Mouse (Mus musculus) G1E (cell line): ENCODE measurements around the gene Fads2. TPM values are rescaled to one million over a fixed set of nuclear protein-coding genes. Genes with fewer than 3 reads are reported as not detected.

ENCODE experiments used
- ATAC-seq: 2 replicates; pipeline ENCODE4 v1.8.0; 2016; ENCODE audit warnings: mild to moderate bottlenecking; ENCODE audit not compliant: insufficient number of reproducible peaks, poor library complexity, low FRiP score, severe bottlenecking; ENCODE audit errors: extremely low read depth
- DNase-seq: peaks from one replicate; pipeline ENCODE4 v3.0.0; 2012; ENCODE audit warnings: low spot score
- H3K27me3 ChIP-seq: 2 replicates; pipeline ENCODE4 v1.6.1; 2012; ENCODE audit warnings: mild to moderate bottlenecking, low read length, inconsistent platforms; ENCODE audit not compliant: insufficient read depth
- H3K36me3 ChIP-seq: replicated peaks from 2 replicates; pipeline ENCODE3; 2012; ENCODE audit warnings: mild to moderate bottlenecking, inconsistent platforms
- H3K4me1 ChIP-seq: 2 replicates; pipeline ENCODE4 v1.6.1; 2012; ENCODE audit warnings: low read depth, low read length, inconsistent platforms, mixed read lengths; ENCODE audit not compliant: insufficient read depth
- H3K4me3 ChIP-seq: 2 replicates; pipeline ENCODE4 v1.5.1; 2012; ENCODE audit warnings: low read depth, mild to moderate bottlenecking, inconsistent platforms, low read length, moderate library complexity, mixed read lengths
- H3K9me3 ChIP-seq: replicated peaks from 2 replicates; pipeline ENCODE4 v1.6.1; 2012; ENCODE audit warnings: inconsistent platforms
- CTCF ChIP-seq: IDR thresholded peaks from 2 replicates; pipeline ENCODE4 v1.5.1; 2012; ENCODE audit warnings: low read depth, low read length, inconsistent platforms, mixed read lengths
- GATA1 ChIP-seq: IDR thresholded peaks from 2 replicates; pipeline ENCODE4 v1.6.1; 2012; ENCODE audit warnings: borderline replicate concordance, low read length, inconsistent platforms, mixed read lengths
- GATA2 ChIP-seq: IDR thresholded peaks from 2 replicates; pipeline ENCODE4 v1.6.1; 2012; ENCODE audit warnings: low read depth, low read length, inconsistent platforms, borderline replicate concordance
- POLR2AphosphoS5 ChIP-seq: IDR thresholded peaks from 2 replicates; pipeline ENCODE4 v1.6.1; 2012; ENCODE audit warnings: low read depth, low read length, inconsistent platforms; ENCODE audit not compliant: insufficient replicate concordance
- TAL1 ChIP-seq: conservative IDR thresholded peaks from 2 replicates; pipeline ENCODE4 v1.6.1; 2012; ENCODE audit warnings: low read depth, low read length, inconsistent platforms, mixed read lengths
- polyA plus RNA-seq: library from polyadenylated mRNA; stranded (reverse); fragments of >175 nt; gene quantifications from 2 replicates; pipeline ENCODE4 v1.2.3, GENCODE M21; 2012
- total RNA-seq, 2 experiments: library from RNA; stranded (forward) in 1 of 2; stranded (reverse) in 1 of 2; fragments of 200-1000 nt in 1 of 2; fragments of >200 nt in 1 of 2; fragmentation: Nextera tagmentation in 1 of 2; gene quantifications; 2 replicates each; pipeline ENCODE4 v1.2.3; 2014 to 2017

Gene Fads2
- total and polyA plus RNA-seq, 3 experiments = 182 to 275 (median 226) TPM

GRCm38 (mm10) chr19:10116641-10117040 is 15.1 kb upstream of the Fads2 start:
- TF ChIP-seq TAL1 (no peak), CTCF (no peak), GATA2 (no peak)
- H3K36me3 ChIP-seq = no peaks in the 10 kb centered on the region
- peaks cover 8% of the 10 kb centered on the region for H3K4me1 ChIP-seq
- no peak for ATAC-seq
- no peak overlapping the region for H3K4me3 ChIP-seq
- no peaks in the 10 kb centered on the region for H3K9me3 ChIP-seq
- no peaks in the 10 kb centered on the region; the same call in 1 of the 2 replicates for H3K27me3 ChIP-seq
- no peak for DNase-seq

GRCm38 (mm10) chr19:10115373-10116158 is 14.0 kb upstream of the Fads2 start:
- DNase-seq (no peak), ATAC-seq (no peak)
- Histone ChIP-seq H3K27me3 (no peaks in the 10 kb centered on the region; the same call in 1 of the 2 replicates), H3K9me3 (no peaks in the 10 kb centered on the region), H3K4me1 (peaks cover 12% of the 10 kb centered on the region), H3K4me3 (no peak overlapping the region), H3K36me3 (no peaks in the 10 kb centered on the region)
- TF ChIP-seq POLR2AphosphoS5 = no peak
- no peak for TF ChIP-seq GATA1
- TF ChIP-seq GATA2 = no peak
- no peak for TF ChIP-seq TAL1
- no peak for TF ChIP-seq CTCF

GRCm38 (mm10) chr19:10112956-10113355 is 11.4 kb upstream of the Fads2 start:
- Histone ChIP-seq H3K27me3 (no peaks in the 10 kb centered on the region; the same call in 1 of the 2 replicates), H3K4me3 (no peak overlapping the region), H3K36me3 (no peaks in the 10 kb centered on the region), H3K9me3 (no peaks in the 10 kb centered on the region), H3K4me1 (peaks cover 24% of the 10 kb centered on the region)
- no peak for ATAC-seq
- TF ChIP-seq CTCF (no peak), GATA1 (no peak)
- no peak for DNase-seq

- DNase-seq = no peak
- Histone ChIP-seq H3K4me3 (no peak overlapping the region), H3K27me3 (no peaks in the 10 kb centered on the region), H3K9me3 (no peaks in the 10 kb centered on the region), H3K36me3 (no peaks in the 10 kb centered on the region), H3K4me1 (peaks cover 57% of the 10 kb centered on the region)
- TF ChIP-seq GATA1 (no peak), CTCF (no peak), TAL1 (no peak), POLR2AphosphoS5 (no peak), GATA2 (no peak)
- no peak for ATAC-seq
These were observed 7.1 kb upstream of the Fads2 start for GRCm38 (mm10) chr19:10108666-10109065.

GRCm38 (mm10) chr19:10108129-10108528 is 6.6 kb upstream of the Fads2 start:
- TF ChIP-seq TAL1 = no peak
- no peak for TF ChIP-seq CTCF
- TF ChIP-seq GATA2 = no peak
- no peak for TF ChIP-seq POLR2AphosphoS5
- TF ChIP-seq GATA1 = no peak
- Histone ChIP-seq H3K36me3 (no peaks in the 10 kb centered on the region), H3K27me3 (no peaks in the 10 kb centered on the region), H3K4me3 (no peak overlapping the region), H3K4me1 (peaks cover 62% of the 10 kb centered on the region), H3K9me3 (no peaks in the 10 kb centered on the region)
- DNase-seq (no peak), ATAC-seq (no peak)

- no peak for DNase-seq
These were observed 5.6 kb upstream of the Fads2 start for GRCm38 (mm10) chr19:10107051-10107611.

More at GRCm38 (mm10) chr19:10107051-10107611, 5.6 kb upstream of the Fads2 start:
- ATAC-seq = no peak
- Histone ChIP-seq H3K4me3 (no peak overlapping the region), H3K4me1 (peaks cover 71% of the 10 kb centered on the region), H3K27me3 (no peaks in the 10 kb centered on the region), H3K36me3 (no peaks in the 10 kb centered on the region), H3K9me3 (no peaks in the 10 kb centered on the region)
- no peak for TF ChIP-seq POLR2AphosphoS5
- TF ChIP-seq GATA1 = no peak
- TF ChIP-seq GATA2 = no peak
- TF ChIP-seq CTCF = no peak
- TF ChIP-seq TAL1 = no peak
